Mouse (Mus musculus) kidney, adult 2 months (tissue): ENCODE results near the gene Atg16l2.

Experiments
- CTCF ChIP-seq: fragments of 200-500 bp; conservative IDR thresholded peaks from 2 replicates; pipeline ENCODE4 v1.5.1; 2011; ENCODE audit warnings: low read depth, mild to moderate bottlenecking, control low read depth, low read length, moderate library complexity, mixed read lengths; ENCODE audit not compliant: insufficient read depth, insufficient read length
- POLR2A ChIP-seq: fragments of 200-500 bp; IDR thresholded peaks from one replicate; pipeline ENCODE4 v1.6.1; 2011; ENCODE audit warnings: low read depth, low read length, control low read depth

DNA sequence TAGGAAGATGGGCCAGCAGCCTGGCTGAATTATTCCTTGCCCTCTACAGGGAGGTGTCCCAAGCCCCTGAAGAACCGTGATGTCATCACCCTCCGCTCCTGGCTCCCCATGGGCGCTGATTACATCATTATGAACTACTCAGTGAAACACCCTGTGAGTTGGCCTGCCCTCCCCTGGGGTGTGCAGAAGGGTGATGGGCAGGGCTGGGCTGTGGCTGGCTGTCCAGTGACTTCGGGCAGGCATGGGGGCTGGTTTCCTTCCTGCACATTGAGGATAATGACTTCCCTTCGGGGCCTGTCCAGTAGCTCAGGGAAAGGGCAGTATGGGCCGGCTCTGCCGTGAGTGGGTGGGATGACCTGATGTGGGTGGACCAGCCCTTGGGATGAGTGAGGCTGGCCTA lies 41.1 kb upstream of the Atg16l2 start:
- TF ChIP-seq POLR2A (no peak), CTCF (no peak)
